Mouse (Mus musculus) brown adipose tissue, adult 24 weeks (tissue): ENCODE results near the gene Tbc1d9b. TPM values are rescaled to one million over a fixed set of nuclear protein-coding genes. Genes with fewer than 3 reads are reported as not detected.
A peak's percentile ranks its signal among the peaks of the same experiment; 100 is the strongest.
"Not testable (repeated sequence)": the region's sequence is repeated elsewhere in the genome, so short reads cannot be mapped to it uniquely, and the experiment has no call there.

Experiments
- H3K27ac ChIP-seq: fragments of 200-500 bp; replicated peaks from 2 replicates; pipeline ENCODE4 v1.5.1; 2012; ENCODE audit warnings: low read depth, mild to moderate bottlenecking, low read length
- H3K4me1 ChIP-seq: fragments of 200-500 bp; 2 replicates; pipeline ENCODE4 v1.6.1; 2012; ENCODE audit warnings: low read length, mixed read lengths; ENCODE audit not compliant: control insufficient read depth, insufficient read depth, insufficient read length
- H3K4me3 ChIP-seq: fragments of 200-500 bp; 2 replicates; pipeline ENCODE4 v1.5.1; 2012; ENCODE audit warnings: low read depth, mild to moderate bottlenecking, low read length, moderate library complexity; ENCODE audit not compliant: insufficient read depth
- polyA plus RNA-seq: library from polyadenylated mRNA; stranded (reverse); fragments of >200 nt; gene quantifications from 2 replicates; pipeline ENCODE4 v1.2.4, GENCODE M21; 2012; ENCODE audit not compliant: missing spikeins, insufficient read depth, insufficient read length

Gene Tbc1d9b
- polyA plus RNA-seq, 1 experiment, result 41.0 TPM

DNA sequence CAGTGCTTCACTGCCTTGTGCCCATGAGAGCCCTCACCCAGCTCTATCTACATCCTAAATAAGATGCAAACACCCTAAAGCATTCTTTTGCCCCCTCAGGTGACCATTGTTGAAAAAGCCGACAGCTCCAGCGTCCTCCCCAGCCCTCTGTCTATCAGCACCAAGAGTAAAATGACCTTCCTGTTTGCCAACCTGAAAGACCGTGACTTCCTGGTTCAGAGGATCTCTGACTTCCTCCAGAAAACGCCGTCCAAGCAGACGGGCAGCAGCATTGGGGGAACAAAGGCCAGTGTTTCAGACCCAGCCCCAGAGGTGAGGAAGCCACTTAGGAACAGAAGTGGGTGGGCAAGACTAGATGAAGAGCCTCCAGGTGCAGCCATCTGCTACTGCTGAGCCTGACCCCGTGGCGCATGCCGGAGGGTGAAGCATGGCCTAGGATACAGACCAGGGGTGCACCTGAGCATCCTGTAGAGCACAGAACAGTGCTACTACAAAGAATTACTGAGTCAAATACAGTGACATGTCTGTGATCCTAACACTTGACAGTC, 18.5 kb downstream of the Tbc1d9b start:
- no peak overlapping the region for H3K27ac ChIP-seq
- H3K4me1 ChIP-seq, result peaks cover 10% of the 10 kb centered on the region; the same call in 1 of the 2 replicates
- H3K4me3 ChIP-seq, result no peak overlapping the region

DNA sequence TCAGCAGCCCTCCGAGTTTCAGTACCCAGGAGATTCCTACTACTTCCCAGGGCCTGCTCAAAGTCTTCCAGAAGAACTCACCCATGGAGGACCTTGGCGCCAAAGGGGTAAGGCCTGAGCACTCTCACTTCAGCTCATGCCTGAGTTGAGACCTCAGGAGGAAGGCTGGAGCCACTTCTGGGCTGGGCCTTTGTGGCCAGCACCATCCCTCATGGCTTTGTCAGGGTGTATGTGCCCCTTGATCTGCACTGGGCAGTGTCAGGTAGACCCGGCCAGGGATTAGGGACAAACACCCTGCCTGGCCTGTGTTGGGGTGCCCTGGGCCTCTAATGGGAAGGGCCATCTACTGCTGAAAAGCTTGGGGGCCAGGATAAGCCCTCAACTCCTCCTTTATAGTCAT, 20.2 kb downstream of the Tbc1d9b start:
- Histone ChIP-seq H3K4me1 (peaks cover 10% of the 10 kb centered on the region; the same call in 1 of the 2 replicates), H3K27ac (no peak overlapping the region), H3K4me3 (no peak overlapping the region)

DNA sequence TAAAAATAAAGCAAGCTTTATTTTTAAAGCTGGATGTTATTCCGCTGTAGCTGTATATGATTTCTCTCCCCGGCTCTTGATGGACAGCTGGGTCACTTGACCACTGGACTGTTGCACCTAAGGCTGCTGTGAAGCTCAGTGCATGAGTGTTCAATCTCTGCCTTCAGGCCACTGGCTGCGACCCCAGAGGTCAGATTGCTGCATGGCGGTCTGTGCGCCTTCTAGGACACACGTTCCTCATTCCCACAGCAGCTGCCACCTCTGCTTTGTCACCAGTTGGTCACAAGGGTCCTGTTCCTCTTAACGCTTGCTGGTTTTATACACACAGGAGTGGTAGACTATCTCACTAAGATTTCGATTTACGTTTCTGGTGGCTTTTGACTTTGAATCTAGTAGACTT, 23.0 kb downstream of the Tbc1d9b start:
- no peak overlapping the region for H3K27ac ChIP-seq
- H3K4me1 ChIP-seq, result peaks cover 3% of the 10 kb centered on the region; the same call in 1 of the 2 replicates

DNA sequence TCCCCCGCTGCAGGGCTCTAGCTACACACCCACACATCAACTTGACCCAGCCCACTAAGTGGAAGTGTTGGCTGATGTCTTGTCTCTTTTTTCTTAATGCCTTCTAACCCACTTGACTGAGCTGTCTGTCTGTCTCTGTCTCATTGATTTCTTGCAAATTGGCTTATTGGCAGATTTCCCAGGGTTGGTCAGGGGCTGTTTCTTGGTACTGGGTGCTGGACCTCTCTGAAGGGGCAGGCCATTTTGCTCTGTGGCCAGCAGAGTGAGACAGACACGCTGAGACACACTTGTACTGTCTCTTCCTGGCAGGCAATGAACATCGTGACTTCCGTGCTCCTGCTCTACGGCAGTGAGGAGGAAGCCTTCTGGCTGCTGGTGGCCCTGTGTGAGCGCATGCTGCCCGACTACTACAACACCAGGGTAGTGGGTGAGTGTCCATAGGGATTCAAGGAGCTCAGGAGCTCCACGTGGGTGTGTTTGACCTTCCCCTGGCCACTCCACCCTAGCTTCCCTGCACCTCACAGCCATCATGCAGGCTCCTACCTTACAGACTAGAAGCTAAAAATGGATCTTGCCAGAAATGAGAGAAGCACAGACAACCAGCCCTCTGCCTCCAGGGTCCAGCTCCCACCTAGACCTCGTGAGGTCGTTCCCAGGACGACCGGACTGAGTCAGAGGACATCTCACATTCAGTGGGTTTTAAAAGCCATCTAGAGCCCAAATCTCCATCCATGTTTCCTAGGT, 23.8 kb downstream of the Tbc1d9b start:
- no peak overlapping the region for H3K27ac ChIP-seq
- H3K4me1 ChIP-seq, result no peaks in the 10 kb centered on the region
- no peak overlapping the region for H3K4me3 ChIP-seq

More for the DNA sequence above, 23.0 kb downstream of the Tbc1d9b start:
- no peak overlapping the region for H3K4me3 ChIP-seq

DNA sequence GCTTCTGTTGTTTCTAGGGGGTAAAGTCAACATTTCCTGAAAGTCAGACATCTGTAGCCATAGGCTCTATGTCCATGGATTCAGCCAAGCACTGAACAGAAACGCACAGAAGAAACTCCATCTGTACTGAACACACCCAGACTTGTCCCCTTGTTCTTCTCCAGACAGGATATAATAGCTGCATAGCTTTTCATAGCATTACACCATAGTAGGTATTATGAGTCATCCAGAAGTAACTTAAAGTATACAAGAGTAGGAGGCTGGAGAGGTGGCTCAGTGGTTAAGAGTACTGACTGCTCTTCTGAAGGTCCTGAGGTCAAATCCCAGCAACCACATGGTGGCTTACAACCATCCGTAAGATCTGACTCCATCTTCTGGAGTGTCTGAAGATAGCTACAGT, 24.6 kb downstream of the Tbc1d9b start:
- no peak overlapping the region for H3K4me3 ChIP-seq
- H3K4me1 ChIP-seq, result no peaks in the 10 kb centered on the region
- H3K27ac ChIP-seq, result no peak overlapping the region

DNA sequence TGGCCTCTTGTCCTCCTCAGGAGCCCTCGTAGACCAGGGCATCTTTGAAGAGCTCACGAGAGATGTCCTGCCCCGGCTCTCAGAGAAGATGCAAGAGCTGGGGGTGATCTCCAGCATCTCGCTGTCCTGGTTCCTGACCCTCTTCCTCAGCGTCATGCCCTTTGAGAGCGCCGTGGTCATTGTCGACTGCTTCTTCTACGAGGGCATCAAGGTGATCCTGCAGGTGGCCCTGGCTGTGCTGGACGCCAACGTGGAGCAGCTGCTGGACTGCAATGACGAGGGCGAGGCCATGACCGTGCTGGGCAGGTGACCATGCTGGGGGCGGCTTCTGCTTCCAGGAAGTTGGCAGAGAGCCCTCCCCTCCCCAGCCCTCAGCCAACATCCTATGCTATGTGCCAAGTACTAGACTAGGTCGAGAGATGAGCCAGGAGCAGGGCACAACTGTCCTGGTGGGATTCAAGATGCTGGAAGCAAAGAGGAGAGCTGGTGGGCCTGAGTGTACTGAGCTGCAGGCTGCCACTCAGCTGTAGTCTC, 25.6 kb downstream of the Tbc1d9b start:
- H3K4me1 ChIP-seq, result 0 out of 2 replicates have a peak, but pooled peaks cover under 1% of the 10 kb centered on the region
- H3K4me3 ChIP-seq, result no peak overlapping the region
- H3K27ac ChIP-seq, result no peak overlapping the region

DNA sequence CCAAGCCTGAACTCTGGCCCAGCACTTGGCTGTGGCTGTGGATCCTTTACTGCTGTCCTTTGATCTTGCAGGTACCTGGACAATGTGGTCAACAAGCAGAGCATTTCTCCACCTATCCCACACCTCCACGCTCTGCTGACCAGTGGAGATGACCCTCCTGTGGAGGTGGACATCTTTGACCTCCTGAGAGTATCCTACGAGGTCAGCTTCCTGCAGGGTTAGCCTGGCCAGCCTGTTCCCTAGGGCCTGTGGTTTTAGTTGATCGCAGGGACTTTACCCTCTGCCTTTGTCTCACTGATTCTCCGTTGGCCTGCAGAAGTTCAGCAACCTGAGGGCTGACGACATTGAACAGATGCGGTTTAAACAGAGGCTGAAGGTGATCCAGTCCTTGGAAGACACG, 27.1 kb downstream of the Tbc1d9b start:
- Histone ChIP-seq H3K27ac (no peak overlapping the region), H3K4me3 (no peak overlapping the region), H3K4me1 (peaks cover 4% of the 10 kb centered on the region; the same call in 1 of the 2 replicates)

DNA sequence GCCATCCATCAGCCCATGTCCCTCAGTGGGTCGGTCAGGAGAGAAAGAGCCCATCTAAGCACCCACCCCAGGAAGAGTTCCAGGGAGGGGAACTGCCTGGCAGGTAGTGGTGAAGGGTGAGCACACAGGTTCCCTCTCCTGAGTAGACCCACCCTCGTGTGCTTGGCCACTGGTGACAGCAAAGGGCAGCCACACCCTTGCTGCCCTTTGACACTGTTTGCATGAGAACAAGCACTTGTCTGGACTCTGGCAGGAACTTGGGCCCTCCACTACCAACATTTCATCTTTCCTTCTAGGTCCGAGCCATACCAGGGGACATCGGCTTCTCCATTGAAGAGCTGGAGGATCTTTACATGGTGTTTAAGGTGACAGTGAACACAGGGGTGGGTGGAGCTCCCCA, 28.2 kb downstream of the Tbc1d9b start:
- Histone ChIP-seq H3K4me3 (no peak overlapping the region), H3K4me1 (peaks cover 4% of the 10 kb centered on the region; the same call in 1 of the 2 replicates), H3K27ac (no peak overlapping the region)

DNA sequence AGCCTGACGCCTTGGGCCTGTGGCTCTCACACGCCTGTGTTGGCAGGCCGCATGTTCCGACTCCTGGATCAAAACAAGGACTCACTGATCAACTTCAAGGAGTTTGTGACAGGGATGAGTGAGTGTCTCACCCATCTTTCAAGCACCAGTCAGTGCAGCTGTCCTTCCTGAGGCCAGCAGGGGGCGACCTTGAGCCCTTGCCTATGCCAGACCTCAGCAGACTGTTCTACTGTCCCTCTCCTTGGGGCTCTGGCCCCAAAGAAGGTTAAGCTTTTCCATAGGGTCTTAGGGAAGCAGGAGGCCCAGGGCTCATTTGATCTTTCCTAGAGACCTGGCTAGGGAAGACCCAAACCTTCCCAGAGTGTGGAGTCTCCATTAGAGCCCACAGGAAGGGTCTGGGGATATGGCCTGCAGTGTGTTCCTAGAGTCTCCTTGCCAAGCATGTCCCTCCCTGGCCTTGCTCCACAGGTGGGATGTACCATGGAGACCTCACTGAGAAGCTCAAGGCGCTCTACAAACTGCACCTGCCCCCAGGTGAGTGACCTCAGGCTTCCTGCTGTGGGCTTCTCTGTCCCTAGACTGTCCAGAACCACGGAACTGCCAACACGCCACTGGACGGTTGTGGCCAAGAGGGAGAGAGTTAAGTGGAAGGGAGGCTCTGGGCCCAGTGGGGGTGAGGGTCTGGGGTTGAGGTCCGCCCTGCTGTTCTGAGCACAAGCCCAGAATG, 30.5 kb downstream of the Tbc1d9b start:
- Histone ChIP-seq H3K4me1 (peaks cover 4% of the 10 kb centered on the region; the same call in 1 of the 2 replicates), H3K4me3 (no peak overlapping the region), H3K27ac (peak overlapping the region; percentile 18)

DNA sequence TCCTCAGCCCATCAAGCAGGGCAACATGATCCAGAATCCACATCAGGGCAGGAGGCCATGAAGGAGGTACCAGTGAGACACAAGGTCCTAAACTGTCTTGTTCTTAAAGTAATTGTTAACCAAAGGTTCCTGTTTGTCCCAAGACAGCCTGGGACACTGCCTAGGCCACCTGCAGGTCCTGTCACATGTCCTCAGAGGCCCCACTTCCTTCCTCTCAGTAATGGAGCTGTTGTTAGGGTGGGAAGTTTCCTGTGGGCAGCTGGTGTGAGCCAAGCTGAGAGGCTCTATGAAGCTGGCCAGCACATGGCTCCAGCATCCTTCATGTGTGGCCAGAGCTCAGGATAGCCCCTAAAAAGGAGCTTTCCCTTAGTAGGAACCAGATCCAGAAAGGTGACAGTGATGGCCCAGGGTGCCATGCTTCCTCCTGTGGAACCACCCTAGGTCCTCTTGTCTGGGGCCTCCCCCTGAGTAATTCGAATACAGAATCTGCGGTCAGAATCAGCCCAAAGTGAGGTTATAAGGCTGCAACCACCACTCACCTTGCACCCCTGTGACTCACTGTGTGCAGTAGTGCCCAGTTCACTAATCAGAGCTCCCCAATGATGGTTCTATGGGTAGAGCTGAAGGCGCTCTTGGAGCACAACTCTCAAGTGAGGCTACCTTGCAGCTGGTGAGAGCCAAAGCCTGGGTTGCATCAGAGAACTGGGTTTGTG, 31.3 kb downstream of the Tbc1d9b start:
- peaks cover 4% of the 10 kb centered on the region; the same call in 1 of the 2 replicates for H3K4me1 ChIP-seq
- H3K4me3 ChIP-seq, result no peak overlapping the region
- H3K27ac ChIP-seq, result peak overlapping the region; percentile 18

DNA sequence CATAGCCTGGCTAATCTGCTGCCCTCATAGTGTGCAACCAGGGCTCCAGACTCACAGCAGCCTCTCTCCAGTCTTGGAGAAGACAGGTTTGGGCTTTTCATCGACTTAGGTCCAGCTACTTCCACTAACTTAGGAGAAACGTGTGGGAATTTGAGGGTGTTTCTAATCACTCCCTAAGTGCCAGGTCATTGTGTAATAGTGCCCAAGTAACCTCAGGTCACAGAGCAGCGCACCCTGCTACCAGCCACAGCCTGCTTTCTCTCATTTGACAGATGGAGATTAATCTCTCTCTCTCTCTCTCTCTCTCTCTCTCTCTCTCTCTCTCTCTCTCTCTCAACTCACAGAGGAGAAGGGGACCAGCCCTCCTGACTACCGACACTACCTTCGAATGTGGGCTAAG, 37.2 kb downstream of the Tbc1d9b start:
- H3K4me3 ChIP-seq, result no peak overlapping the region
- H3K27ac ChIP-seq, result no peak overlapping the region
- no peaks in the 10 kb centered on the region for H3K4me1 ChIP-seq

DNA sequence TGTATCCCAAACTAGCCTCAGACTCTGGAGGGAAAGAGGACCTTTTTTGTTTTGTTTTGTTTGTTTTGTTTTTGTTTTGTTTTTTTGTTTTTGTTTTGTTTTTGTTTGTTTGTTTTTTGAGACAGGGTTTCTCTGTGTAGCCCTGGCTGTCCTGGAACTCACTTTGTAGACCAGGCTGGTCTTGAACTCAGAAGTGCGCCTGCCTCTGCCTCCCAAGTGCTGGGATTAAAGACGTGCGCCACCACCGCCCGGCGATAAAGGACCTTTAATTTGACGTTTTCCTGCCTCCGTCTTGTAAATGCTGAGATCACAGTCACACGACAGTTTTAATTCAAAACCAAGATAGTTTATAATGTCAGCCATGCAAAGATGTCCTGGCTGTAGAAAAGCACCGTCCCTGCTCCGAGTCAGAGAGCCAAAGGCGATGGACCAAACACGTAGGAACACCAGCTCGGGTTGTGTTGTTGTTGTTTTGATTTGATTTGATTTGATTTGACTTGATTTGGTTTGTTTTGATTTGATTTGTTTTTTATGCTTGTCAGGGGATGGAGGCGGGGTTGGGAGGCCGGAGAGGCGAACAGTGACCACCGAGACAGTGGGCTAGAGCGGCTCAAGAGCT, 43.0 kb downstream of the Tbc1d9b start, which contains the start of gene Mrnip:
Mrnip (plus strand) TSS at position 334 of the 619 bp plus-strand sequence.
- H3K4me1 ChIP-seq, result not testable (repeated sequence)
- Histone ChIP-seq H3K27ac (peak within 1 kb of the TSS; percentile 59), H3K4me3 (peak within 1 kb of the TSS; percentile 74)

DNA sequence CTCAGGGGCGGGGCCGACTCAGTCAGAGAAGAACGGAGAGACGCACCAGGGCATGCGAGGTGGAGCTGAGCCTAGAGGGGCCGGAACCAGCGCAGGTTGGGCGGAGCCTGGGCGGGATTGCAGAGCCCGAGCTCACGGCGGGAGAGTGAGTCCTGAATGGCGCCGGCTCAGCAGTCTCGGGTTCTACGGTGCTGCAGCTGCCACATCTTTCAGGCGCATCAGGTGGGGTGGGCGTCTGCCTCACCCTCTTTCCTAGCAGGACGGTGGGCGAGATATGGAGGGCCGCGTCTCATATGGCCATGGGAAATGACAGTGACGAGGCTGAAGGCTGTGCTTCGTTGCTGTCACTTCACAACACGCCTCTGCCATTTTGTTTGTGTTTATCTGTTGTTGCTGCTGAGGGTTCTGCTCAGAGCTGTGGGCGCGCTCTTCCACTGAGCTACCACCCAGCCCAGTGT, 43.6 kb downstream of the Tbc1d9b start:
- Histone ChIP-seq H3K4me1 (peaks cover 4% of the 10 kb centered on the region; the same call in 1 of the 2 replicates), H3K27ac (no peak overlapping the region), H3K4me3 (peak overlapping the region; percentile 74)

DNA sequence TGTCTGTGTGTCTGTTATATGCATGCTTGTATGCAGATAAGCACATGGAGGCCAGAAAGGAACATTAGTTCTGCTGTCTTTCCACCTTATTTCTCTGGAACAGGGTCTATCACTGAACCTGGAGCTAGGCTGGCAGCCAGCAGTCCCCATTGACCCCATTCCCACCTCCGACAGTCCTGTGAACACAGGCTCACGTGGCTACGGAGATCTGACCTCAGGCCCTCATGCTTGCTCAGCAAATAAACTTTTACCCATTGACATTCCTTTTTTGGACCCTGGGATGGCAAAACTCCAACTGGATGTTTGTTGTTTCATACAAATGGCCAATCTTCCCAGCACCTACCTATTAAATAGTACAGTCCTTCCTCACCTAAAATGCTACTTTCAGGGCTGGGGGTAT, 45.2 kb downstream of the Tbc1d9b start:
- H3K27ac ChIP-seq, result no peak overlapping the region
- H3K4me1 ChIP-seq, result peaks cover 4% of the 10 kb centered on the region; the same call in 1 of the 2 replicates
- no peak overlapping the region for H3K4me3 ChIP-seq
